Mouse (Mus musculus) kidney, postnatal 0 days (tissue): ENCODE measurements around the gene C1ql2. TPM values are rescaled to one million over a fixed set of nuclear protein-coding genes. Genes with fewer than 3 reads are reported as not detected.
A peak's percentile ranks its signal among the peaks of the same experiment; 100 is the strongest.

Experiments used
- ATAC-seq: fragments of 200-750 bp; cut with Nextera tagmentation; replicated peaks from 2 replicates; pipeline ENCODE4 v1.8.0; 2017; ENCODE audit warnings: low read depth, moderate number of reproducible peaks, moderate TSS enrichment, moderate library complexity; ENCODE audit not compliant: low FRiP score
- DNase-seq: peaks from one replicate; pipeline ENCODE4 v3.0.0-alpha.2; 2016; ENCODE audit warnings: low spot score
- H3K27ac ChIP-seq: fragments of 300-500 bp; sonication (generic); 2 replicates; pipeline ENCODE4 v1.5.1; 2014; ENCODE audit warnings: mild to moderate bottlenecking
- H3K27me3 ChIP-seq: fragments of 300-500 bp; sonication (generic); 2 replicates; pipeline ENCODE4 v1.6.1; 2014; ENCODE audit warnings: low read length, mixed read lengths; ENCODE audit not compliant: insufficient read depth
- H3K36me3 ChIP-seq: fragments of 300-500 bp; sonication (generic); 2 replicates; pipeline ENCODE4 v1.6.1; 2014; ENCODE audit warnings: low read length, mixed read lengths; ENCODE audit not compliant: insufficient read depth
- H3K4me1 ChIP-seq: fragments of 300-500 bp; sonication (generic); replicated peaks from 2 replicates; pipeline ENCODE4 v1.6.1; 2014; ENCODE audit warnings: antibody characterized with exemption, low read length, mixed read lengths; ENCODE audit not compliant: insufficient read depth
- H3K4me2 ChIP-seq: fragments of 300-500 bp; sonication (generic); 2 replicates; pipeline ENCODE4 v1.6.1; 2014; ENCODE audit warnings: mild to moderate bottlenecking, low read length, moderate library complexity, mixed read lengths
- H3K4me3 ChIP-seq: fragments of 300-500 bp; sonication (generic); replicated peaks from 2 replicates; pipeline ENCODE4 v1.5.1; 2014; ENCODE audit warnings: low read depth, low read length
- H3K9ac ChIP-seq: fragments of 300-500 bp; sonication (generic); 2 replicates; pipeline ENCODE4 v1.6.1; 2014; ENCODE audit warnings: low read depth, low read length
- H3K9me3 ChIP-seq: fragments of 300-500 bp; sonication (generic); replicated peaks from 2 replicates; pipeline ENCODE4 v1.6.1; 2016; ENCODE audit warnings: low read length, inconsistent platforms, mixed read lengths
- CTCF ChIP-seq: IDR thresholded peaks from 2 replicates; pipeline ENCODE4 v1.5.1; 2016; ENCODE audit warnings: antibody characterized with exemption, low read depth, mild to moderate bottlenecking, moderate library complexity
- WGBS: fragments of 180-500 bp; shearing (Covaris S2); extraction: QIAGEN DNeasy Blood & Tissue Kit; methylation state at CpG from one replicate; pipeline ENCODE4 v1.1.7; 2014; 5-methylcytosine and 5-hydroxymethylcytosine counted together
- polyA plus RNA-seq: library from polyadenylated mRNA; unstranded; fragments of >200 nt; fragmentation: Nextera tagmentation; extraction: Ambion mirVana; gene quantifications from 2 replicates; pipeline ENCODE4 v1.2.1, GENCODE M21; 2015

The C1ql2 gene
- polyA plus RNA-seq, 1 experiment from 2014 or later, result 0.09 TPM

DNA sequence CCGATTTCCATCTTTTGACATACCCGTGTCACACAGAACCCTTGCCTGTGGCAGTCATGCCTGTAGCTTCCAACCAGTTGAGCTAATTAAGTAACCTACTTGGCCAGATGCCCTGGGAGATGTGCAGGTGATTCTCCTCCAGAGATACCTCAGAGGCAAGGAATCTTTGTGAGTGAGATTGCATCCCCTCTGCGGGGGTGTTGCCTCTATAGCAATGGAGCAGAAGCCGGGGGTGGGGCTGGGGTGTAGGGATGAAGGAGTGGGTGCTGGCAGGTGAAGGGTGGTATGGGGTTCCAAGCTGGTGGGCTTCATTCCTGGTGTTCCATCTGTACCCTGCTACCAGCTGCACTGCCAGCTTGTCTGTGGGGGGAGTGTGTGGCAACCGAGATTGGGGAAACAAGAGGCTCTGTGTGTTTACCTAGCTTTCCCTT is 17.2 kb upstream of the C1ql2 start:
- no peak for DNase-seq
- ATAC-seq, result no peak
- Histone ChIP-seq H3K27ac (no peak overlapping the region), H3K4me2 (no peak overlapping the region), H3K9me3 (no peaks in the 10 kb centered on the region), H3K27me3 (no peaks in the 10 kb centered on the region), H3K4me3 (no peak overlapping the region), H3K36me3 (no peaks in the 10 kb centered on the region), H3K9ac (no peak overlapping the region), H3K4me1 (no peaks in the 10 kb centered on the region)
- WGBS, result 86% methylated on average over 5 of the region's 5 CpGs
- TF ChIP-seq CTCF, result no peak

DNA sequence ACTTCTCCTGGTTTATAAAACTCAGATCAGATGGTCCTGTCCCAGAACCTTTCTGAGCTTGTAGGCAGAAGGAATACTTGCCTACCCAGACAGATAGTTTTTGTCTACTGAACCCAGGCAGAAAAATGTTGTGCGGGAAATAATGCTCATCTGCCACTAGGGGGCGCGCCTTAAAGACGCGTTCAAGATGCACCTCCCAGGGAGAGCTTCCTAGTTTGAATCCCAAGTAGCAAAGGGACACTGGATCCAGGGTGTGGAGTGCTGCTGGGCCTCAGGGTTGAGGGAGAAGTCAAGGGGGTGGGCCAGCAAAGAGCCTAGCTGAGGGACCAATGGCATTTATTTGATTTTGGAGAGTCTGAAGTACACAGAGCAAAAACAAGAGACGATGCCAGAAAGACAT is 12.7 kb upstream of the C1ql2 start:
- no peaks in the 10 kb centered on the region for H3K4me1 ChIP-seq
- peak; percentile 81 for TF ChIP-seq CTCF
- no peaks in the 10 kb centered on the region for H3K36me3 ChIP-seq
- ATAC-seq (no peak), DNase-seq (peak; percentile 69)
- H3K9me3 ChIP-seq, result no peaks in the 10 kb centered on the region
- H3K4me3 ChIP-seq, result no peak overlapping the region
- no peak overlapping the region for H3K4me2 ChIP-seq
- H3K9ac ChIP-seq, result no peak overlapping the region
- WGBS, result 17% methylated on average over 6 of the region's 6 CpGs
- H3K27me3 ChIP-seq, result no peaks in the 10 kb centered on the region
- no peak overlapping the region for H3K27ac ChIP-seq

DNA sequence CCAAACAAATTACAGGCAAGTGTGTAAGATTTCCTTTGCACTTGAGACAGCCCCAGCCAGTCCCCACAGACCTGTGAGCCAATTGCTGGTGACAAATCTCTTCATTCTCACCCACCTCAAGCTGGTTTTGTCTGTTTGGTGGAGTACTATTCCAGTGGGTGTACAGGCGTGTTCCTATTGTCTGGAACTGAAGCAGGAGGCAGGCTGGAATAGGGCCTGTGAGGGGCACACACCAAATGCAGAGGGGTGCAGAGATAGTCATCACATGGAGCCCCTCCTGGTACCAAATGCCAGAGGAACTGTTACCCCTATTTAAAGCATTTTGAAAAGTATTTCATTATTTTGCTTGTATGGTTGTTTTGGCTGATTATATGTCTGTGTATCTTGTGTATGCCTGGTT is 12.2 kb upstream of the C1ql2 start:
- Histone ChIP-seq H3K9ac (no peak overlapping the region), H3K4me3 (no peak overlapping the region), H3K9me3 (no peaks in the 10 kb centered on the region), H3K36me3 (no peaks in the 10 kb centered on the region), H3K27me3 (no peaks in the 10 kb centered on the region), H3K27ac (no peak overlapping the region), H3K4me2 (no peak overlapping the region), H3K4me1 (no peaks in the 10 kb centered on the region)
- 78% methylated on average over 1 of the region's 1 CpGs for WGBS
- ATAC-seq (no peak), DNase-seq (no peak)
- no peak for TF ChIP-seq CTCF

DNA sequence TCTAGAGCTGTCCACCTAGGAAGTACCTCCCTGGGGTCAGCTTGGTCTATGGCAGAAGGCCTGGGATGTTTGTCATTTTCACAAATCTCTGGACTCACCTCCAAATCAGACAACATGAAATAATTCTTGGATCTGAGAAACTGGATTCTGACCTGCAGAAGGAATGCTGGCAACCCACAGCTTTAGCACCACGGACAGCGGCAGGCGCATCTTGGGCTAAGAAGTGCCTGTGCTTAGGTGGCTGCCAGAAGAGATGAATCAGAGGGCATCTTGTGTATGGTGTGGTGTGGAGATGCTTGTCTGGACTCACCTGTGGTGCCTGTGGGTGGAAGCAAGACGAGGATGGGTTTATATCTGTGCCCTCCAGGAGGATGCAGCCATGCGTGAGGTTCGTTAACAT is 8.5 kb upstream of the C1ql2 start:
- WGBS, result 26% methylated on average over 6 of the region's 6 CpGs
- Histone ChIP-seq H3K27me3 (no peaks in the 10 kb centered on the region), H3K4me3 (no peak overlapping the region), H3K36me3 (no peaks in the 10 kb centered on the region), H3K9me3 (no peaks in the 10 kb centered on the region), H3K4me2 (no peak overlapping the region), H3K9ac (no peak overlapping the region), H3K4me1 (no peaks in the 10 kb centered on the region), H3K27ac (no peak overlapping the region)
- DNase-seq, result peak; percentile 74
- no peak for ATAC-seq
- no peak for TF ChIP-seq CTCF

DNA sequence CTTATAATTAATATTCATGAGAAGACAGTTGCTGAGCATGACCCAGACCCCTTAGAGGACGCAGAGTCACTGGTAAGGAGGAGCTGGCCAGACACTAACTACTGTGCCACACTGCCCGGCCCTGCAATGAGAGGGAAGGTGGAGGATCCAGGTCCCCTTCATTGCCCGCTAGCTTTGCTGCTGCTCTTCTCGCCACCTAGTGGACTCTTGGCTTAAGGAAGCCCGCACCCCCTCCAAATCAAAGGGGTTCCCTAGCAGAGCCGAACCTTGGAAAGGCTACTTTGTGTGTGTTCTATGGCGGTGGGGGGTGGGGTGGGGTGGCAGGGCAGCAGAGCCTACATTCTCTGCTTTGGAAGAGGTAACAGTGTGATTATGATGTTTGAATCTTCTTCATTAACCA is 2.4 kb upstream of the C1ql2 start:
- Histone ChIP-seq H3K27ac (no peak overlapping the region), H3K36me3 (no peaks in the 10 kb centered on the region), H3K9me3 (no peaks in the 10 kb centered on the region), H3K9ac (no peak overlapping the region), H3K4me1 (peaks cover 4% of the 10 kb centered on the region; the same call in 1 of the 2 replicates), H3K4me2 (no peak overlapping the region), H3K4me3 (no peak overlapping the region), H3K27me3 (peaks cover 48% of the 10 kb centered on the region)
- WGBS, result 27% methylated on average over 7 of the region's 7 CpGs
- DNase-seq, result no peak
- peak; percentile 30; the same call in 1 of the 2 replicates for TF ChIP-seq CTCF
- no peak for ATAC-seq

DNA sequence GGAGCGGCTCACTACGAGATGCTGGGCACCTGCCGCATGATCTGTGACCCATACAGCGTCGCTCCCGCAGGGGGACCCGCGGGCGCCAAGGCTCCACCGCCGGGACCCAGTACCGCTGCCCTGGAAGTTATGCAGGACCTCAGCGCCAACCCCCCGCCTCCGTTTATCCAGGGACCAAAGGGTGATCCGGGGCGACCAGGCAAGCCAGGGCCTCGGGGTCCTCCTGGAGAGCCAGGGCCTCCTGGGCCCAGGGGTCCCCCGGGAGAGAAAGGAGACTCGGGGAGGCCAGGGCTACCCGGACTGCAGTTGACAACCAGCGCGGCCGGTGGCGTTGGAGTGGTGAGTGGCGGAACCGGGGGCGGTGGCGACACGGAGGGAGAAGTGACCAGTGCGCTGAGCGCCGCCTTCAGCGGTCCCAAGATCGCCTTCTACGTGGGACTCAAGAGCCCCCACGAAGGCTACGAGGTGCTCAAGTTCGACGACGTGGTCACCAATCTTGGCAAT is 842 bp downstream of the C1ql2 start:
- H3K36me3 ChIP-seq, result no peaks in the 10 kb centered on the region
- peak overlapping the region; percentile 21 for H3K4me3 ChIP-seq
- WGBS, result under 1% methylated on average over 39 of the region's 41 CpGs
- no peak overlapping the region for H3K9ac ChIP-seq
- H3K27ac ChIP-seq, result no peak overlapping the region
- DNase-seq, result no peak
- H3K4me2 ChIP-seq, result peak overlapping the region; percentile 48
- peaks cover 4% of the 10 kb centered on the region; the same call in 1 of the 2 replicates for H3K4me1 ChIP-seq
- TF ChIP-seq CTCF, result no peak
- ATAC-seq, result no peak
- H3K27me3 ChIP-seq, result peaks cover 59% of the 10 kb centered on the region
- H3K9me3 ChIP-seq, result no peaks in the 10 kb centered on the region

DNA sequence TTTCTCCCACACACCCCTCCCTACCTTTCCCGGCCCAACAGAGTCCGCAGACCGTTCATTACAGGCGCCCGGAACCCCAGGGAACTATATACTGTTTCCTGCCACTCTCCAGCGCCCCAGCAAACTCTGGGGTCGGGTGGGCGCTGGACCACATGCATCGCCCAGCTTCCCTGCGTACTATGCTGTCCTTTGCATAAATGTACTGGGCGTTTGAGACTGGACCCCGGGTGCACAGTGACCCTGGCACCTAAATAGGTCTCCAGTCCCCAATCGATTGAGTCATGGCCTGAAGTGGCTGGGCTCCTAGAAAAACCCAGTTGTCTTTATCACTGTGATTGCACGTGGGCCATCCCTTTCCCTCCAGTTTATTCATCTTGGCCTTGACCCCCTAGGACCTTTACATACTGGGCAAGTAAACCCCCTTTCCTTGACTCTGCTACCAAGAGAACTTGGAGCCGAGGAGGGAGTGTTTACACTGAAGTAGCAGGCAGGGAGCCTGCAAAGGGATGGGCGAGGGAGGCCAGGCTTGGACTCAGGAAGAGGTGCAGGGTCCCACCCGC is 1.5 kb downstream of the C1ql2 start:
- Histone ChIP-seq H3K9me3 (no peaks in the 10 kb centered on the region), H3K4me3 (peak overlapping the region; percentile 21), H3K4me1 (peaks cover 4% of the 10 kb centered on the region; the same call in 1 of the 2 replicates), H3K4me2 (peak overlapping the region; percentile 51), H3K9ac (no peak overlapping the region), H3K36me3 (no peaks in the 10 kb centered on the region), H3K27me3 (peaks cover 59% of the 10 kb centered on the region), H3K27ac (no peak overlapping the region)
- WGBS, result 2% methylated on average over 17 of the region's 17 CpGs
- no peak for TF ChIP-seq CTCF
- no peak for DNase-seq
- no peak for ATAC-seq
